Mouse (Mus musculus) midbrain, embryonic 12.5 days (tissue): ENCODE results near the gene Tomm70a. TPM values are rescaled to one million over a fixed set of nuclear protein-coding genes. Genes with fewer than 3 reads are reported as not detected.

Experiments
- ATAC-seq: fragments of 200-750 bp; cut with Nextera tagmentation; 2 replicates; pipeline ENCODE4 v1.8.0; 2017; ENCODE audit warnings: low read depth, moderate TSS enrichment, moderate library complexity; ENCODE audit not compliant: low FRiP score
- H3K27ac ChIP-seq: fragments of 300-500 bp; sonication (generic); replicated peaks from 2 replicates; pipeline ENCODE4 v1.5.1; 2016; ENCODE audit warnings: mild to moderate bottlenecking
- H3K27me3 ChIP-seq: fragments of 300-500 bp; sonication (generic); 2 replicates; pipeline ENCODE4 v1.6.1; 2016; ENCODE audit warnings: mild to moderate bottlenecking
- H3K36me3 ChIP-seq: fragments of 300-500 bp; sonication (generic); 2 replicates; pipeline ENCODE4 v1.6.1; 2016
- H3K4me1 ChIP-seq: fragments of 300-500 bp; sonication (generic); 2 replicates; pipeline ENCODE4 v1.6.1; 2016
- H3K4me2 ChIP-seq: fragments of 300-500 bp; sonication (generic); replicated peaks from 2 replicates; pipeline ENCODE4 v1.6.1; 2016; ENCODE audit warnings: mild to moderate bottlenecking, moderate library complexity
- H3K4me3 ChIP-seq: fragments of 300-500 bp; sonication (generic); 2 replicates; pipeline ENCODE4 v1.5.1; 2016; ENCODE audit warnings: mild to moderate bottlenecking
- H3K9ac ChIP-seq: fragments of 300-500 bp; sonication (generic); replicated peaks from 2 replicates; pipeline ENCODE4 v1.6.1; 2016; ENCODE audit warnings: mild to moderate bottlenecking, moderate library complexity
- H3K9me3 ChIP-seq: fragments of 300-500 bp; sonication (generic); 2 replicates; pipeline ENCODE4 v1.6.1; 2016; ENCODE audit warnings: mild to moderate bottlenecking
- WGBS: fragments of 180-500 bp; shearing (Covaris S2); methylation state at CpG from one replicate; pipeline ENCODE4 v1.1.7; 2016; 5-methylcytosine and 5-hydroxymethylcytosine counted together
- polyA plus RNA-seq: library from polyadenylated mRNA; unstranded; fragments of >200 nt; fragmentation: Nextera tagmentation; extraction: Ambion mirVana; gene quantifications from 2 replicates; pipeline ENCODE4 v1.2.1, GENCODE M21; 2016

The Tomm70a gene
- 62.8 and 67.6 TPM in 2 replicates for polyA plus RNA-seq

GRCm38 (mm10) chr16:57120913-57121815 lies at the start of gene Tomm70a:
Tomm70a (plus strand) TSS chr16:57121703.
- peak; percentile 100 for ATAC-seq
- peak within 1 kb of the TSS; percentile 76 for H3K4me2 ChIP-seq
- no peaks in the 10 kb centered on the region for H3K27me3 ChIP-seq
- H3K4me1 ChIP-seq, result peaks cover 19% of the 10 kb centered on the region
- H3K4me3 ChIP-seq, result peak within 1 kb of the TSS; percentile 99
- H3K9me3 ChIP-seq, result no peaks in the 10 kb centered on the region
- H3K36me3 ChIP-seq, result no peaks in the 10 kb centered on the region
- H3K9ac ChIP-seq, result peak within 1 kb of the TSS; percentile 97
- peak within 1 kb of the TSS; percentile 88 for H3K27ac ChIP-seq
- under 1% methylated on average over 35 of the region's 37 CpGs for WGBS

- H3K9me3 ChIP-seq, result no peaks in the 10 kb centered on the region
- no peak overlapping the region for H3K9ac ChIP-seq
- H3K27ac ChIP-seq, result no peak overlapping the region
- H3K27me3 ChIP-seq, result no peaks in the 10 kb centered on the region
- no peaks in the 10 kb centered on the region for H3K36me3 ChIP-seq
- no peaks in the 10 kb centered on the region for H3K4me1 ChIP-seq
- H3K4me3 ChIP-seq, result no peak overlapping the region
- no peak overlapping the region for H3K4me2 ChIP-seq
- WGBS, result 80% methylated on average over 7 of the region's 7 CpGs
- ATAC-seq, result no peak
These were observed 45.5 kb upstream of the Tomm70a start for GRCm38 (mm10) chr16:57075986-57076385.

- Histone ChIP-seq H3K27me3 (no peaks in the 10 kb centered on the region), H3K36me3 (no peaks in the 10 kb centered on the region), H3K4me3 (no peak overlapping the region), H3K9ac (no peak overlapping the region), H3K4me2 (no peak overlapping the region), H3K4me1 (no peaks in the 10 kb centered on the region), H3K27ac (no peak overlapping the region), H3K9me3 (no peaks in the 10 kb centered on the region)
- ATAC-seq, result no peak
- 80% methylated on average over 4 of the region's 4 CpGs for WGBS
These were observed 41.9 kb upstream of the Tomm70a start for GRCm38 (mm10) chr16:57079577-57079976.

GRCm38 (mm10) chr16:57092460-57092859 lies 29.0 kb upstream of the Tomm70a start:
- Histone ChIP-seq H3K9ac (no peak overlapping the region), H3K27ac (no peak overlapping the region), H3K27me3 (no peaks in the 10 kb centered on the region), H3K36me3 (no peaks in the 10 kb centered on the region), H3K9me3 (no peaks in the 10 kb centered on the region), H3K4me1 (no peaks in the 10 kb centered on the region), H3K4me2 (no peak overlapping the region), H3K4me3 (no peak overlapping the region)
- 47% methylated on average over 4 of the region's 4 CpGs for WGBS
- peak; percentile 83 for ATAC-seq

- ATAC-seq, result no peak
- H3K27ac ChIP-seq, result no peak overlapping the region
- 68% methylated on average over 6 of the region's 6 CpGs for WGBS
These were observed 28.4 kb upstream of the Tomm70a start for GRCm38 (mm10) chr16:57092911-57093605.

GRCm38 (mm10) chr16:57098468-57099144 lies 22.9 kb upstream of the Tomm70a start:
- H3K27me3 ChIP-seq, result no peaks in the 10 kb centered on the region
- WGBS, result 70% methylated on average over 7 of the region's 7 CpGs
- no peaks in the 10 kb centered on the region for H3K4me1 ChIP-seq
- H3K9me3 ChIP-seq, result no peaks in the 10 kb centered on the region
- H3K27ac ChIP-seq, result no peak overlapping the region
- H3K9ac ChIP-seq, result no peak overlapping the region
- no peak; the same call in 1 of the 2 replicates for ATAC-seq
- H3K4me3 ChIP-seq, result no peak overlapping the region
- H3K36me3 ChIP-seq, result no peaks in the 10 kb centered on the region
- no peak overlapping the region for H3K4me2 ChIP-seq

More at GRCm38 (mm10) chr16:57092911-57093605, 28.4 kb upstream of the Tomm70a start:
- Histone ChIP-seq H3K4me2 (no peak overlapping the region), H3K4me3 (no peak overlapping the region), H3K27me3 (no peaks in the 10 kb centered on the region), H3K9ac (no peak overlapping the region), H3K9me3 (no peaks in the 10 kb centered on the region), H3K4me1 (no peaks in the 10 kb centered on the region), H3K36me3 (no peaks in the 10 kb centered on the region)

GRCm38 (mm10) chr16:57099572-57100237 lies 21.8 kb upstream of the Tomm70a start:
- Histone ChIP-seq H3K9me3 (no peaks in the 10 kb centered on the region), H3K4me3 (no peak overlapping the region), H3K9ac (no peak overlapping the region), H3K27ac (no peak overlapping the region), H3K4me2 (no peak overlapping the region), H3K4me1 (no peaks in the 10 kb centered on the region), H3K36me3 (no peaks in the 10 kb centered on the region), H3K27me3 (no peaks in the 10 kb centered on the region)
- no peak for ATAC-seq
- WGBS, result 82% methylated on average over 5 of the region's 5 CpGs

GRCm38 (mm10) chr16:57101174-57101573 lies 20.3 kb upstream of the Tomm70a start:
- WGBS, result 92% methylated on average over 1 of the region's 1 CpGs
- no peak overlapping the region for H3K4me3 ChIP-seq
- H3K4me1 ChIP-seq, result no peaks in the 10 kb centered on the region
- no peaks in the 10 kb centered on the region for H3K9me3 ChIP-seq
- H3K9ac ChIP-seq, result no peak overlapping the region
- no peaks in the 10 kb centered on the region for H3K27me3 ChIP-seq
- ATAC-seq, result no peak
- no peaks in the 10 kb centered on the region for H3K36me3 ChIP-seq
- no peak overlapping the region for H3K4me2 ChIP-seq
- H3K27ac ChIP-seq, result no peak overlapping the region

- ATAC-seq, result no peak
- no peak overlapping the region for H3K9ac ChIP-seq
- no peak overlapping the region for H3K4me3 ChIP-seq
- H3K36me3 ChIP-seq, result no peaks in the 10 kb centered on the region
- no peak overlapping the region for H3K27ac ChIP-seq
- no peaks in the 10 kb centered on the region for H3K9me3 ChIP-seq
- no peak overlapping the region for H3K4me2 ChIP-seq
- H3K4me1 ChIP-seq, result no peaks in the 10 kb centered on the region
- no peaks in the 10 kb centered on the region for H3K27me3 ChIP-seq
- WGBS, result 78% methylated on average over 5 of the region's 5 CpGs
These were observed 15.1 kb upstream of the Tomm70a start for GRCm38 (mm10) chr16:57106185-57106960.

- Histone ChIP-seq H3K27ac (no peak overlapping the region), H3K9me3 (no peaks in the 10 kb centered on the region), H3K9ac (no peak overlapping the region), H3K36me3 (no peaks in the 10 kb centered on the region), H3K27me3 (no peaks in the 10 kb centered on the region), H3K4me1 (0 out of 2 replicates have a peak, but pooled peaks cover 2% of the 10 kb centered on the region), H3K4me2 (no peak overlapping the region), H3K4me3 (no peak overlapping the region)
- ATAC-seq, result no peak
These were observed 5.4 kb upstream of the Tomm70a start for GRCm38 (mm10) chr16:57116066-57116465.

GRCm38 (mm10) chr16:57117562-57117961 lies 3.9 kb upstream of the Tomm70a start:
- no peak overlapping the region for H3K27ac ChIP-seq
- H3K4me2 ChIP-seq, result no peak overlapping the region
- H3K4me3 ChIP-seq, result no peak overlapping the region
- WGBS, result 82% methylated on average over 2 of the region's 2 CpGs
- ATAC-seq, result no peak
- peaks cover 5% of the 10 kb centered on the region for H3K4me1 ChIP-seq
- H3K9ac ChIP-seq, result no peak overlapping the region
- H3K27me3 ChIP-seq, result no peaks in the 10 kb centered on the region
- no peaks in the 10 kb centered on the region for H3K9me3 ChIP-seq
- no peaks in the 10 kb centered on the region for H3K36me3 ChIP-seq
